Mouse (Mus musculus) adrenal gland, adult (tissue): ENCODE measurements around the gene Tmem63b.
"Not testable (repeated sequence)": the region's sequence is repeated elsewhere in the genome, so short reads cannot be mapped to it uniquely, and the experiment has no call there.

ENCODE experiments used
- DNase-seq, 2 experiments: peaks; one replicate each; pipeline ENCODE4 v3.0.0; 2022 to 2023; ENCODE audit warnings: low spot score in 1 of 2; ENCODE audit not compliant: inconsistent age in 2 of 2

The Tmem63b gene

GRCm38 (mm10) chr17:45628885-45629855 lies 57.5 kb downstream of the Tmem63b start:
- DNase-seq: peak in 1 of 2 experiments; percentile 53

GRCm38 (mm10) chr17:45628160-45628559 lies 58.5 kb downstream of the Tmem63b start:
- no peak for DNase-seq

- DNase-seq: peak; percentile 69 to 90
Measured at GRCm38 (mm10) chr17:45626577-45627134, 60.0 kb downstream of the Tmem63b start.

GRCm38 (mm10) chr17:45623425-45623824 lies 63.3 kb downstream of the Tmem63b start:
- DNase-seq: not testable (repeated sequence)

- DNase-seq: peak; percentile 49 to 75
Measured at GRCm38 (mm10) chr17:45619386-45620256, 67.1 kb downstream of the Tmem63b start.

- peak; percentile 55 to 76 for DNase-seq
Measured at GRCm38 (mm10) chr17:45618941-45619385, 67.7 kb downstream of the Tmem63b start.

- DNase-seq: no peak
Measured at GRCm38 (mm10) chr17:45617655-45618054, 69.0 kb downstream of the Tmem63b start.

- no peak for DNase-seq
Measured at GRCm38 (mm10) chr17:45616679-45617078, 70.0 kb downstream of the Tmem63b start.

GRCm38 (mm10) chr17:45616046-45616650 lies 70.6 kb downstream of the Tmem63b start:
- no peak for DNase-seq

- DNase-seq: no peak
Measured at GRCm38 (mm10) chr17:45612921-45613320, 73.8 kb downstream of the Tmem63b start.

GRCm38 (mm10) chr17:45612008-45612407 lies 74.7 kb downstream of the Tmem63b start:
- no peak for DNase-seq
